Mouse (Mus musculus) lung, embryonic 15.5 days (tissue): ENCODE results near the gene Hsd11b2. TPM values are rescaled to one million over a fixed set of nuclear protein-coding genes. Genes with fewer than 3 reads are reported as not detected.

Experiments used
- ATAC-seq: fragments of 200-750 bp; cut with Nextera tagmentation; 2 replicates; pipeline ENCODE4 v1.8.0; 2017; ENCODE audit warnings: moderate number of reproducible peaks, borderline replicate concordance; ENCODE audit not compliant: low FRiP score, low TSS enrichment; ENCODE audit errors: extremely low read depth
- H3K27ac ChIP-seq: fragments of 300-500 bp; sonication (generic); 2 replicates; pipeline ENCODE4 v1.5.1; 2015; ENCODE audit warnings: moderate library complexity, mild to moderate bottlenecking, inconsistent platforms
- H3K27me3 ChIP-seq: fragments of 300-500 bp; sonication (generic); 2 replicates; pipeline ENCODE4 v1.6.1; 2015; ENCODE audit warnings: inconsistent platforms
- H3K36me3 ChIP-seq: fragments of 300-500 bp; sonication (generic); 2 replicates; pipeline ENCODE4 v1.6.1; 2015; ENCODE audit warnings: inconsistent platforms
- H3K4me1 ChIP-seq: fragments of 300-500 bp; sonication (generic); 2 replicates; pipeline ENCODE4 v1.6.1; 2015; ENCODE audit warnings: inconsistent platforms
- H3K4me2 ChIP-seq: fragments of 300-500 bp; sonication (generic); 2 replicates; pipeline ENCODE4 v1.6.1; 2015; ENCODE audit warnings: inconsistent platforms, mild to moderate bottlenecking, moderate library complexity
- H3K4me3 ChIP-seq: fragments of 300-500 bp; sonication (generic); 2 replicates; pipeline ENCODE4 v1.5.1; 2015; ENCODE audit warnings: mild to moderate bottlenecking, inconsistent platforms
- H3K9ac ChIP-seq: fragments of 300-500 bp; sonication (generic); 2 replicates; pipeline ENCODE4 v1.6.1; 2015; ENCODE audit warnings: inconsistent platforms
- H3K9me3 ChIP-seq: fragments of 300-500 bp; sonication (generic); 2 replicates; pipeline ENCODE4 v1.6.1; 2016; ENCODE audit warnings: inconsistent platforms
- WGBS: fragments of 180-500 bp; shearing (Covaris S2); methylation state at CpG from one replicate; pipeline ENCODE4 v1.1.7; 2015; 5-methylcytosine and 5-hydroxymethylcytosine counted together
- polyA plus RNA-seq: library from polyadenylated mRNA; unstranded; fragments of >200 nt; fragmentation: Nextera tagmentation; extraction: Ambion mirVana; gene quantifications from 2 replicates; pipeline ENCODE4 v1.2.1, GENCODE M21; 2015

Hsd11b2 gene
- polyA plus RNA-seq, 1 experiment from 2014 or later, result 2.6 TPM

GRCm38 (mm10) chr8:105489281-105489680, 29.3 kb upstream of the Hsd11b2 start:
- no peaks in the 10 kb centered on the region for H3K9me3 ChIP-seq
- no peak overlapping the region for H3K27ac ChIP-seq
- H3K4me3 ChIP-seq, result no peak overlapping the region
- no peak overlapping the region for H3K4me2 ChIP-seq
- peaks cover 11% of the 10 kb centered on the region for H3K4me1 ChIP-seq
- 39% methylated on average over 1 of the region's 1 CpGs for WGBS
- peaks cover 8% of the 10 kb centered on the region; the same call in 1 of the 2 replicates for H3K36me3 ChIP-seq
- no peak overlapping the region for H3K9ac ChIP-seq
- no peak for ATAC-seq
- H3K27me3 ChIP-seq, result no peaks in the 10 kb centered on the region

- Histone ChIP-seq H3K36me3 (no peaks in the 10 kb centered on the region), H3K4me3 (no peak overlapping the region), H3K27me3 (no peaks in the 10 kb centered on the region), H3K4me1 (peaks cover 36% of the 10 kb centered on the region), H3K9ac (no peak overlapping the region), H3K4me2 (no peak overlapping the region), H3K27ac (peak overlapping the region; percentile 88), H3K9me3 (no peaks in the 10 kb centered on the region)
- ATAC-seq, result no peak
- 15% methylated on average over 3 of the region's 3 CpGs for WGBS
Observed at GRCm38 (mm10) chr8:105493495-105493894, 25.1 kb upstream of the Hsd11b2 start.

DNA sequence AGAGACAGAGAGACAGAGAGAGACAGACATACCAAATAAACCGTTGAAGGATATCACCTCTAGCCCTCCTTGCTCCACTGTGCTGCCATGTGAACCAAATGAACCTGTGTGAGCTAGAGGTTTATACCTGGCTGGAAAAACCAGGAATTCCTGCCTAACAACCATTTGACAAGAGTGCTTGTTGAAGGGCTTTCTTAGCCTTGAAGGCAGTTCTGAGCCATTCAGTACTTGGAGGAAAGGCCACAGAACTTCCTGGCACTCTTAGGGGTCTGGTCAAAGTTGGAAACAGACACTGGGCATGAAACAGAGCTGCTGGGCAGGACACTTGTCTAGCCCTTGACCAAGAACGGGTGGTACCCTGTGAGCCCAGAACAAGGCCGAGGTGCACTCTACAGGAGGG, 24.0 kb upstream of the Hsd11b2 start:
- ATAC-seq, result peak; percentile 29; the same call in 1 of the 2 replicates
- Histone ChIP-seq H3K4me2 (peak overlapping the region; percentile 78), H3K27ac (peak overlapping the region; percentile 88), H3K27me3 (no peaks in the 10 kb centered on the region), H3K4me3 (no peak overlapping the region), H3K36me3 (no peaks in the 10 kb centered on the region), H3K9ac (no peak overlapping the region), H3K4me1 (peaks cover 36% of the 10 kb centered on the region), H3K9me3 (no peaks in the 10 kb centered on the region)
- 62% methylated on average over 3 of the region's 3 CpGs for WGBS

GRCm38 (mm10) chr8:105495350-105496302, 22.9 kb upstream of the Hsd11b2 start:
- H3K4me1 ChIP-seq, result peaks cover 36% of the 10 kb centered on the region
- peak overlapping the region; percentile 78 for H3K4me2 ChIP-seq
- peak overlapping the region; percentile 94; the same call in 1 of the 2 replicates for H3K9ac ChIP-seq
- WGBS, result 24% methylated on average over 17 of the region's 17 CpGs
- H3K36me3 ChIP-seq, result no peaks in the 10 kb centered on the region
- H3K4me3 ChIP-seq, result peak overlapping the region; percentile 71
- H3K9me3 ChIP-seq, result no peaks in the 10 kb centered on the region
- ATAC-seq, result no peak
- H3K27ac ChIP-seq, result peak overlapping the region; percentile 88
- H3K27me3 ChIP-seq, result no peaks in the 10 kb centered on the region

DNA sequence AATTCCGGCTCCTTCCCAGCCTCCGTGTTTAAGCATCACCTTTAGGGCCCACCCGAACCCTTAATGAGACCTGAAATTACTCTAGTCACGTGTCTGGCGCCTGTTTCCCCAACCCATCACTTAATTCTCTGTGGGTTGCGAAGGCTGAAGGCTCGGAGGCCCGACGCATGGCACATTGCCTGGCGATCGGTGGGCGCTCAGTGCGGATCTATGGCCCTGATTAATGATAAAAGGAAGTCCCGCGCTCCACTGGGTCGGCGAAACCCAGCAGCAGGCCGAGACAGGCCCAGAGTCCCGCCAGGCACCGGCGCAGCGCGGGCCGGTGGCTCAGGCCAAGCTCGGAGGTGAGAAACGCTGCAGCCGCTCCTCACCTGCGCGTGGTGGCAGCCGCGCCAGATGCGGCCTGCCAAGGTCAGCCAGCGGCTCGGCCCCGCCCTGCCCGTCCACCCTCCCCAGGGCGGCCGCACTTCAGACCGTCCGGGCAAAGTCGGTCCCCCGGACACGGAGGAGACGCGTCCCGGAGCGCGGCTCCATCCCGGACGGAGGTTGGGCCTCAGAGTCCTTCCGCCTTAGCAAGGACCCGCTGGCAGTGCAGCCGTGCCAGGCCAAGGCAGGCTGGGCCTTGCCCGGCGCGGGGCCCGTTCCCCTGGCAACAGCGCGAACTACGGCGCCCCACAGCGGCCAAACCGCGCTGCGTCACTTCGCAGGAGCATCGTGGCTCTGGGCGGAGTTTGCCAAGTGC, 21.9 kb upstream of the Hsd11b2 start, which contains the start of gene Zdhhc1:
Zdhhc1 (minus strand) TSS at position 464 of the 742 bp plus-strand sequence.
- ATAC-seq, result peak; percentile 83
- peak within 1 kb of the TSS; percentile 78 for H3K4me2 ChIP-seq
- no peaks in the 10 kb centered on the region for H3K9me3 ChIP-seq
- H3K4me1 ChIP-seq, result peaks cover 36% of the 10 kb centered on the region
- H3K4me3 ChIP-seq, result peak within 1 kb of the TSS; percentile 71
- no peaks in the 10 kb centered on the region for H3K36me3 ChIP-seq
- under 1% methylated on average over 68 of the region's 68 CpGs for WGBS
- H3K9ac ChIP-seq, result peak within 1 kb of the TSS; percentile 94
- H3K27ac ChIP-seq, result peak within 1 kb of the TSS; percentile 88
- no peaks in the 10 kb centered on the region for H3K27me3 ChIP-seq

- H3K36me3 ChIP-seq, result no peaks in the 10 kb centered on the region
- no peak for ATAC-seq
- H3K9me3 ChIP-seq, result no peaks in the 10 kb centered on the region
- H3K4me2 ChIP-seq, result peak overlapping the region; percentile 21; the same call in 1 of the 2 replicates
- 58% methylated on average over 12 of the region's 12 CpGs for WGBS
- no peaks in the 10 kb centered on the region for H3K27me3 ChIP-seq
- H3K4me3 ChIP-seq, result peak overlapping the region; percentile 11; the same call in 1 of the 2 replicates
- 0 out of 2 replicates have a peak overlapping the region, but pooled peaks have one; percentile 12 for H3K9ac ChIP-seq
- peaks cover 22% of the 10 kb centered on the region for H3K4me1 ChIP-seq
- H3K27ac ChIP-seq, result no peak overlapping the region
Observed at GRCm38 (mm10) chr8:105499787-105500186, 18.8 kb upstream of the Hsd11b2 start.

DNA sequence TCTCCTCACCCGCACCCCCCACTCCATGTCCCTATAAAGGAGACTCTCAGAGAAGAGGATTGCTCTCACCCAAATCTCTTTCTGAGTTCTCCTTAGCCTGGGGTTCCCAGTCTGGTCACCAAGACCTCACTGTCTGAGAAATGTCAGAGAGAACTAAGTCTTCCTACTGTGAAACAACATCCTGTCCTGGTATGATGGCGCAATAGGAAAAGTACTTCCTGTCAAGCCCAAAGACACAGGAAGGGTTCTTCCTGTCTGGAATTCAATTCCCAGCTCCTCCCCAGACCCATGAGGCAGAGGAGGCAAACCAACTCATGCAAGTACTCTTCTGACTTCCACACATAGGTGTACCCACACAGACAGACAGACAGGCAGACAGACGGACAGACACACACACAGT, 13.9 kb upstream of the Hsd11b2 start:
- no peaks in the 10 kb centered on the region for H3K9me3 ChIP-seq
- H3K27ac ChIP-seq, result peak overlapping the region; percentile 31; the same call in 1 of the 2 replicates
- no peak for ATAC-seq
- H3K4me2 ChIP-seq, result no peak overlapping the region
- 82% methylated on average over 3 of the region's 3 CpGs for WGBS
- H3K9ac ChIP-seq, result no peak overlapping the region
- no peaks in the 10 kb centered on the region for H3K27me3 ChIP-seq
- H3K36me3 ChIP-seq, result no peaks in the 10 kb centered on the region
- H3K4me1 ChIP-seq, result peaks cover 11% of the 10 kb centered on the region
- H3K4me3 ChIP-seq, result no peak overlapping the region

GRCm38 (mm10) chr8:105506977-105507376, 11.6 kb upstream of the Hsd11b2 start:
- Histone ChIP-seq H3K4me1 (peaks cover 23% of the 10 kb centered on the region), H3K9me3 (no peaks in the 10 kb centered on the region), H3K4me2 (no peak overlapping the region), H3K9ac (no peak overlapping the region), H3K4me3 (no peak overlapping the region), H3K27ac (no peak overlapping the region), H3K27me3 (no peaks in the 10 kb centered on the region), H3K36me3 (no peaks in the 10 kb centered on the region)
- no peak for ATAC-seq
- WGBS, result 72% methylated on average over 6 of the region's 6 CpGs

DNA sequence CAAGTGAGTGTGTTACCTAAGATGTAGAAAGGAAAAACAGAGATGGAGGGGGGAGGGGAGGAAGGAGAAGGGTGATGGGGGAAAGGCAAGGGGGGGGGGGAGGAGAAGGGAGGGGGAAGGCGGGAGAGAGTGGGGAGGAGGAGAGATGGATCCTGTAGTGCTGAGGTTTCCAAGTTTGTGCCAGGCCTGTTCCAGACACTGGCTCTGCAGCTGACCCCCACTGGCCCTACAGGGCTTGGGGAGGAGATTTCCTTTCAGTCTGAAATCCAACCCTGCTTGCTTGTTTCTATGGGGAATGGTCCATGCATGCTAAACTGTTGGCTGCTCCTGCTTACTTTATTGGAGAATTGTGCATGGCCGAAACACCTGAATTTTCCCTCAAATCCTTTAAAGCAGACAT, 9.8 kb upstream of the Hsd11b2 start:
- H3K4me3 ChIP-seq, result no peak overlapping the region

GRCm38 (mm10) chr8:105509997-105510735, 8.4 kb upstream of the Hsd11b2 start:
- no peaks in the 10 kb centered on the region for H3K9me3 ChIP-seq
- H3K36me3 ChIP-seq, result no peaks in the 10 kb centered on the region
- H3K4me2 ChIP-seq, result no peak overlapping the region
- peaks cover 23% of the 10 kb centered on the region for H3K4me1 ChIP-seq
- H3K27ac ChIP-seq, result peak overlapping the region; percentile 50; the same call in 1 of the 2 replicates
- H3K4me3 ChIP-seq, result no peak overlapping the region
- no peaks in the 10 kb centered on the region for H3K27me3 ChIP-seq
- no peak overlapping the region for H3K9ac ChIP-seq
- 29% methylated on average over 12 of the region's 12 CpGs for WGBS
- no peak for ATAC-seq

More for the DNA sequence above, 9.8 kb upstream of the Hsd11b2 start:
- Histone ChIP-seq H3K27ac (no peak overlapping the region), H3K4me1 (peaks cover 23% of the 10 kb centered on the region), H3K27me3 (no peaks in the 10 kb centered on the region), H3K4me2 (no peak overlapping the region), H3K9me3 (no peaks in the 10 kb centered on the region), H3K9ac (no peak overlapping the region), H3K36me3 (no peaks in the 10 kb centered on the region)
- peak; percentile 56; the same call in 1 of the 2 replicates for ATAC-seq
- 56% methylated on average over 2 of the region's 2 CpGs for WGBS

DNA sequence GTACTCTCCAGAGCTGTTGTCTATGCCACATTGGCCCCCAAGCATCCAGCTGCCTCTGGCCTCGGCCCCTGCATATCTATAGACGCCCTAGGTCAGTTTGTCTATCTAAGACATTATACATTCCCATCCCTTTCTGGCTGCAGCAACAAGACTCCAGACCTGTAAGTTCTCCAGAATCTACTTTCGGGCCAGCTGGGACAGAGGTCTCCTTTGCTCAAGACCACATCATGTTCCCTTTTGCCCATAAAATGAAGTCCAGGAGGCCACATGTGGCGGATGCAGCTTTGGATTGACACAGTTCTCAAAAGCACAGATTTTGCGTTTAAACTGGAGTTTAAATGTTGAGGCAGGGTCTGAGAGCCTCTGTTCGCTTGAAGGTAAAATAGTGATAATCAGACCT, 4.4 kb upstream of the Hsd11b2 start:
- WGBS, result 87% methylated on average over 6 of the region's 6 CpGs
- H3K4me1 ChIP-seq, result peaks cover 50% of the 10 kb centered on the region
- ATAC-seq, result no peak
- H3K9ac ChIP-seq, result no peak overlapping the region
- H3K9me3 ChIP-seq, result no peaks in the 10 kb centered on the region
- no peak overlapping the region for H3K4me3 ChIP-seq
- H3K27me3 ChIP-seq, result no peaks in the 10 kb centered on the region
- no peak overlapping the region for H3K4me2 ChIP-seq
- no peaks in the 10 kb centered on the region for H3K36me3 ChIP-seq
- H3K27ac ChIP-seq, result no peak overlapping the region
